Mouse (Mus musculus): ENCODE data around the gene Gm5414. TPM values are rescaled to one million over a fixed set of nuclear protein-coding genes. Genes with fewer than 3 reads are reported as not detected.

Gm5414 gene
- not detected in 2 replicates for polyA plus RNA-seq (2012; rRNA removed)

DNA sequence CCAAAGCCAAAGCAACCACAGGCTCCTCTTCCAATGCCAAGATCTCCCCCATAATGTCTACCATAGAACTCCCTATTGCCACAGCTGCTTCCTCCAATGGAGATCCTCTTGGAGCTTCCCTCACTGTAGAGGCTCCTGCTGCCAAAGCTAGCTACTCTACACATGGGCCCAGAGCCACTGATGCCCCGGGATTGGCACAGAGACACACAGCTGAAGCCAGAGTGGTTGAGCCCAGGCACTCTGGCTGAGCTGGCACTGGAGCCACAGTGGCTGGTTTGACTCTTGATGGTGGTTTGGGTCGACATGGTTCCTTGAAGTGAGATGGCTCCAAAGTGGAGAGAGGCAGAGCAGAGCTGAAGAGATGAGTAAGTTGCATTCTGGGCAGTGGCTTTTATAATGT lies at the start of gene Gm5414:
Gene Gm5414 (minus strand): TSS at position 305 of the 400 bp plus-strand sequence.
- Histone ChIP-seq H3K4me1 (ENCODE audit: control insufficient read depth, insufficient read depth, insufficient read length, low read length) (no peaks in the 10 kb centered on the region), H3K36me3 (ENCODE audit: control insufficient read depth, insufficient read depth, low read length) (no peaks in the 10 kb centered on the region), H3K4me3 (ENCODE audit: low read depth, low read length) (no peak within 1 kb of the TSS), H3K27me3 (ENCODE audit: control insufficient read depth, insufficient read depth, low read length) (peaks cover 21% of the 10 kb centered on the region; the same call in 1 of the 2 replicates), H3K27ac (ENCODE audit: insufficient read depth, low read depth, low read length) (no peak within 1 kb of the TSS)
- TF ChIP-seq CTCF (IDR thresholded peaks at IDR 0.05; ENCODE audit: extremely low read depth, insufficient read length, insufficient replicate concordance, low read depth, low read length) (no peak), POLR2A (IDR thresholded peaks at IDR 0.05; ENCODE audit: low read depth, low read length) (no peak)
- 73% methylated on average over 2 of the region's 2 CpGs for WGBS

DNA sequence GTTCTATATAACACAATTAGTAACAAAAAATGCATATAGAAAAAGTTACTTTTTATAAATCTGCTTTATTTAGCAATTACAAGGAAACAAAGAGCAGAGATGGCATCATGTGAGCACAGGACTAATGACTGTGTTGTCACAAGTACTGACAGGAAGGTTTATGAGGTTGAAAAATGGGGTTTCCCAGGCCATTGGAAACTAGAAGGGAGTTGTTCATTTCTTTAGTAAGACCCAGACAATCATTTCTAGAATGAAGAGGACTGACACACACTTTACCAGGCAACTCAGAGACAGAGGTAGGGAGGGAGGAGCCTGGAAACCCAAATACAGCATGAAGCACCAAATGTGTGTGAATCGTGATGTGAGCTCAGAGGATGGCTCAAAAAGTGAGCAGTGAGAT lies 48.0 kb upstream of the Gm5414 start:
- TF ChIP-seq POLR2A (IDR thresholded peaks at IDR 0.05; ENCODE audit: low read depth, low read length), result no peak
- TF ChIP-seq CTCF (IDR thresholded peaks at IDR 0.05; ENCODE audit: extremely low read depth, insufficient read length, insufficient replicate concordance, low read depth, low read length), result no peak
- H3K27me3 ChIP-seq (ENCODE audit: control insufficient read depth, insufficient read depth, low read length), result no peaks in the 10 kb centered on the region
- no peak overlapping the region for H3K4me3 ChIP-seq (ENCODE audit: low read depth, low read length)
- H3K36me3 ChIP-seq (ENCODE audit: control insufficient read depth, insufficient read depth, low read length), result no peaks in the 10 kb centered on the region
- 81% methylated on average over 1 of the region's 1 CpGs for WGBS
- no peaks in the 10 kb centered on the region for H3K4me1 ChIP-seq (ENCODE audit: control insufficient read depth, insufficient read depth, insufficient read length, low read length)
- H3K27ac ChIP-seq (ENCODE audit: insufficient read depth, low read depth, low read length), result no peak overlapping the region

DNA sequence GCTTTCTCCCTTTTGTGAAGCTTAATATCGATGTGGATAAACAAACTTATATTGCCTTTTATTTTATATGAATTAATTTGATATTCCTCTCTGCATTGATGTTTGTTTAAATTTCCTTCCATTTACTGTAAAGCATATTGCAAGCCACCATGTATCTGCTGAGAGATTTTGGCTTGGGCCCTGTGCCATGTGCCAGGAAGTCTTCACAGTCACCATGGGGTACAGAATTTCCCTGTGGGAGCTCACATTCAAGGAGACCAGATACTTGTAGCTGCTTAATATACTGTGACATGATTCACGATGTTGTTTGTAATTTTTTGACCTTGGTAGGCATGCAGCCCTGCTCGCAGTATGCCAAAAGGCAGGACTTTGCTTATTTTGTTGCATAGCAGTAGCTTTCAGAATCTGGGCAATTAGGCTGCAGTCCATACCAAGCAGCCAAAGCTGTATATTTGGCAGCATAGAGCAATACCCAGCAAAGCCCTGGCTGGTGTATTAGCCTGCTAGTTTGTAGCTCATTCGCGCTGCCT lies 24.8 kb upstream of the Gm5414 start:
- 87% methylated on average over 5 of the region's 5 CpGs for WGBS
- no peak for TF ChIP-seq CTCF (IDR thresholded peaks at IDR 0.05; ENCODE audit: extremely low read depth, insufficient read length, insufficient replicate concordance, low read depth, low read length)
- TF ChIP-seq POLR2A (IDR thresholded peaks at IDR 0.05; ENCODE audit: low read depth, low read length), result no peak
- no peaks in the 10 kb centered on the region for H3K4me1 ChIP-seq (ENCODE audit: control insufficient read depth, insufficient read depth, insufficient read length, low read length)
- H3K27me3 ChIP-seq (ENCODE audit: control insufficient read depth, insufficient read depth, low read length), result no peaks in the 10 kb centered on the region
- H3K4me3 ChIP-seq (ENCODE audit: low read depth, low read length), result no peak overlapping the region
- no peaks in the 10 kb centered on the region for H3K36me3 ChIP-seq (ENCODE audit: control insufficient read depth, insufficient read depth, low read length)
- H3K27ac ChIP-seq (ENCODE audit: insufficient read depth, low read depth, low read length), result no peak overlapping the region

DNA sequence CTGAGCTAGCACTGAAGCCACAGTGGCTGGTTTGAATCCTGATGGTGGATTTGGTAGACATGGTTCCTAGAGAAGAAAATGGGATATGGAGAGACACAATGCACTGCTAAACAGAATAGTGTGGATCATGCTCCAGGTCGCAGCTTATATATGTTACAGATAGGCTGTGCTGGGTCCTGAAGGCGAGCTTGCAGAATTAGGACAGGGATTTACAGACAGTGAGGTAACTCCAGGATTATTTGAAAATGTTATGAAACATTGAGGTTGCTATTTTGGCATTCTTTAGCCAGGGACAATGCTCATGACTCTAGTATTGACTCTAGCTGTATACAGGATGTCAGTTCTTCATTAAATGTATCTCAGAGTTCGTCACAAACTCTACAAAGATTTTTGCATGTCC lies 19.3 kb upstream of the Gm5414 start, which contains the start of gene Gm5478:
Gene Gm5478 (minus strand): TSS at position 101 of the 400 bp plus-strand sequence.
- no peaks in the 10 kb centered on the region for H3K36me3 ChIP-seq (ENCODE audit: control insufficient read depth, insufficient read depth, low read length)

DNA sequence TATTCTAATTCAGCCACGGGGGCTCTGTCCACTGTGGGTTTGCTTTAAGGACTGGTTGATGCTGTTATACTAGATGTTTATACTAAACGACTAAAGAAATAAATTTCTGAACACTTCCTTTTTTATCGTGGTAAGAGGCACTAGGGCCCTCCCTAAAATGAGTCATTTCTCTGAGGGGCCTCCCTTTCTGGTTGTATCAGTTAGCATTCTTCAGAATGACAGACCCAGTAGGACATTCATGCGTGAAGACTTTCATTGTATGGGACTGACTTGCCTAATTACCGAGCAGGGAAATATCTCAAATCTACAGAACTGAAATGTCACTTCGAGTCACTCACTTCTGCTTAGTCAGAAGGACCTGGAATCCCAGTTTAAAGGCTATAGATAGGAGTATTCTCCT lies 28.9 kb downstream of the Gm5414 start:
- Histone ChIP-seq H3K36me3 (ENCODE audit: control insufficient read depth, insufficient read depth, low read length) (no peaks in the 10 kb centered on the region), H3K27ac (ENCODE audit: insufficient read depth, low read depth, low read length) (no peak overlapping the region), H3K4me1 (ENCODE audit: control insufficient read depth, insufficient read depth, insufficient read length, low read length) (no peaks in the 10 kb centered on the region), H3K27me3 (ENCODE audit: control insufficient read depth, insufficient read depth, low read length) (peaks cover 4% of the 10 kb centered on the region; the same call in 1 of the 2 replicates), H3K4me3 (ENCODE audit: low read depth, low read length) (no peak overlapping the region)
- WGBS, result 26% methylated on average over 6 of the region's 6 CpGs
- TF ChIP-seq CTCF (IDR thresholded peaks at IDR 0.05; ENCODE audit: extremely low read depth, insufficient read length, insufficient replicate concordance, low read depth, low read length), result no peak
- no peak for TF ChIP-seq POLR2A (IDR thresholded peaks at IDR 0.05; ENCODE audit: low read depth, low read length)

More for the DNA sequence above, 19.3 kb upstream of the Gm5414 start, which contains the start of gene Gm5478:
- H3K27ac ChIP-seq (ENCODE audit: insufficient read depth, low read depth, low read length), result no peak within 1 kb of the TSS
- TF ChIP-seq POLR2A (IDR thresholded peaks at IDR 0.05; ENCODE audit: low read depth, low read length) (no peak), CTCF (IDR thresholded peaks at IDR 0.05; ENCODE audit: extremely low read depth, insufficient read length, insufficient replicate concordance, low read depth, low read length) (no peak)
- H3K4me3 ChIP-seq (ENCODE audit: low read depth, low read length), result no peak within 1 kb of the TSS
- H3K4me1 ChIP-seq (ENCODE audit: control insufficient read depth, insufficient read depth, insufficient read length, low read length), result no peaks in the 10 kb centered on the region
- no peaks in the 10 kb centered on the region; the same call in 1 of the 2 replicates for H3K27me3 ChIP-seq (ENCODE audit: control insufficient read depth, insufficient read depth, low read length)
- WGBS, result 74% methylated on average over 3 of the region's 3 CpGs

DNA sequence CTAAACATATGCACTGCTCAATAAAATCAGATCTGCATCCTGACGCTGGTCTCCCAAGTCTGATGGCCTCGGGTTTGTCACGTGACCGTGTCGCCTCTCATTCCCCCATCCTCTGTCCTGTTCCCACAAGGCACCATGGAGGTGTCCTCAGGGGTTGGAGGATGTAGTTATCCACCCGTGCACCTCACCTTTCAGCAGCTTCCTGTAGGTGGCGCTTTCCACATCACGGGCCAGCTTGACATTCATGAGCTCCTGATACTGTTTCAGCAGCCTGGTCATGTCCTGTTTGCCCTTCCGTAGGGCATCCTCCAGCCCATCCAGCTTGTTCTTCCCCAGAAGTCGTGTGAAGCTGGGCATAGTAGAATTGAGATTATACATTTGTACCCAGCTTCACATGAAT lies 39.8 kb downstream of the Gm5414 start:
- H3K27ac ChIP-seq (ENCODE audit: insufficient read depth, low read depth, low read length), result no peak overlapping the region
- peak; percentile 27; the same call in 1 of the 2 replicates for TF ChIP-seq CTCF (IDR thresholded peaks at IDR 0.05; ENCODE audit: extremely low read depth, insufficient read length, insufficient replicate concordance, low read depth, low read length)
- TF ChIP-seq POLR2A (IDR thresholded peaks at IDR 0.05; ENCODE audit: low read depth, low read length), result no peak
- H3K4me1 ChIP-seq (ENCODE audit: control insufficient read depth, insufficient read depth, insufficient read length, low read length), result no peaks in the 10 kb centered on the region
- 69% methylated on average over 10 of the region's 10 CpGs for WGBS
- H3K36me3 ChIP-seq (ENCODE audit: control insufficient read depth, insufficient read depth, low read length), result no peaks in the 10 kb centered on the region
- H3K27me3 ChIP-seq (ENCODE audit: control insufficient read depth, insufficient read depth, low read length), result peaks cover 4% of the 10 kb centered on the region; the same call in 1 of the 2 replicates
- no peak overlapping the region for H3K4me3 ChIP-seq (ENCODE audit: low read depth, low read length)

DNA sequence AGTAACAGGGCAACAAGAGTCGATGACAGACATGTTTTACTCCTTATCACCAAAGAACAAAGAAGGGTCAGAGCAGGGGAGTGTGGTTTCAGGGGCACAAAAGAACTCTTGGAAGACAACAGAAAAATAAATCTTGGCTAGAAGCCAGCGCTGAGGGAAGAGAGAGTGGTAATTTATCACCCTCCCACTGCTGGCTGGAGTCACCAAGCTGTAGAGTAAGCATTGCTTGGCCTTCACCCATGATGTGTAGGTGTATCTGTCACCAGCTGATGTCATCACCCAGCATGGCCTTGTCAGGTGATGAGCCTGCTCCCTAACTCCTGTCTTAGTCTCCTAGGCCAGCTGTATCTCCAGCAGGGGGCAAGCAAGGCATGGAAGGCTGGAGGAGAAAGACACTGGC lies 43.5 kb downstream of the Gm5414 start:
- no peaks in the 10 kb centered on the region for H3K36me3 ChIP-seq (ENCODE audit: control insufficient read depth, insufficient read depth, low read length)
- H3K27ac ChIP-seq (ENCODE audit: insufficient read depth, low read depth, low read length), result no peak overlapping the region
- WGBS, result 16% methylated on average over 2 of the region's 2 CpGs
- no peaks in the 10 kb centered on the region for H3K4me1 ChIP-seq (ENCODE audit: control insufficient read depth, insufficient read depth, insufficient read length, low read length)
- H3K27me3 ChIP-seq (ENCODE audit: control insufficient read depth, insufficient read depth, low read length), result peaks cover 7% of the 10 kb centered on the region; the same call in 1 of the 2 replicates
- H3K4me3 ChIP-seq (ENCODE audit: low read depth, low read length), result no peak overlapping the region
- TF ChIP-seq POLR2A (IDR thresholded peaks at IDR 0.05; ENCODE audit: low read depth, low read length) (no peak), CTCF (IDR thresholded peaks at IDR 0.05; ENCODE audit: extremely low read depth, insufficient read length, insufficient replicate concordance, low read depth, low read length) (no peak)
